Mouse (Mus musculus): ENCODE measurements around the gene H2-Eb1.
"Not testable (repeated sequence)": the region's sequence is repeated elsewhere in the genome, so short reads cannot be mapped to it uniquely, and the experiment has no call there.

Gene H2-Eb1

DNA sequence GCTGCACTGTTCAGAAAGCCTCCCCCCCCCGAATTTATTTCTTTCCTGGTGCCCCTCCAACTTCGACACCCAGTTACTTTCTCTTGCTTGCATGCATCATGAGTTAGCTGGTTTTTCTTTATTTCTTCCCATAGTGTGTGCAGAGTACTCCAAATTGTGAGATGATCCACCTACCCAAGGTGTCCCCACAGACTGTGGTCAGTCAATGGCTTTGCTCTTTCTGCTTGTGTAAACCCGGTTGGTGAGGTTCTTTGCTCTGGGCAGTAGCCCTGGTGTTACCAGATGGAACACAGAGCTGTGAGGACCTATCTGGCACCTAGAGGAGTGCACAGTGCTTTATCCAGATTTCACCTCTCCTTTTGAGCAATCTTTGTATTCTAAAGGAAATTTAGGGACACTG is 17.5 kb upstream of the H2-Eb1 start:
- no peak for DNase-seq (ENCODE audit: low spot score in 2 of 2)

DNA sequence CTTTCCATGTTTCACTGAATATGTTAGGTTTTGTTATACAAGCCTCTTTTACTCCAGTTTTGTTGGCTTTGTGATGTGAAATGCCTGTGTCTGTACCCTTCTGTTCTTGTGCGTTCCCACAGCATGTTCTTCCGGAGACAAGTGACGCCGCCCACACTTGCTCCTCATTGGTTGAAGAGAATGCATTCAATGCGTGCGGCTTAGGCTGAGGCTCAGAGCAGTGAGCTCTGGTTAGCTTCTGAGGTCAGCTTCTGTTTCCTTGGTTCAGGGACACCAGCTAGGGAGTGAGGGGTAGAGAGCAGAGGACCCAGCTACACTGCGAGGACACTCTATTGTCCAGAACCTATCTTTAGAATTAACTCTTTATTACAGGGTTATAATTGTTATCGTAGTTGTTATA is 14.1 kb upstream of the H2-Eb1 start:
- peak; percentile 71 to 72 for DNase-seq (ENCODE audit: low spot score in 2 of 2)

GRCm38 (mm10) chr17:34292570-34292969 is 13.1 kb upstream of the H2-Eb1 start:
- no peak for DNase-seq (ENCODE audit: low spot score in 2 of 2)

- no peak for DNase-seq (ENCODE audit: low spot score in 2 of 2)
Measured at GRCm38 (mm10) chr17:34293533-34293932, 12.1 kb upstream of the H2-Eb1 start.

- no peak for DNase-seq (ENCODE audit: low spot score in 2 of 2)
Measured at GRCm38 (mm10) chr17:34294249-34294648, 11.4 kb upstream of the H2-Eb1 start.

DNA sequence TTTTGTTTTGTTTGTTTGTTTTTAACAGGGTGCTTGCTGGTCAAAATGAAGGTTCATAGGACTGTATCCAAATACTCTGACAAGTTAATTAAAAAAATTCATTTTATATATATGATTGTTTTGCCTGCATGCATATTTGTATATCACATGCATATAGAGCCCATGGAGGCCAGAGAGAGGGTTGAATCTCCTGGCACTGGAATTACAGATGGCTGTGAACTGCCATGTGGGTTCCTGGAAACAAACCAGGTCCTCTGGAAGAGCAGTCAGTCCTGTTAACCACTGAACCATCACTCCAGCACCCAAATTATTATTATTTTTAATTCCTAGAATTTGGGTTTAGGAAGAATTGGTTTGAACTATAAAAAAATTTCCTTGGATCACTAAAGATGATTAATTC is 10.4 kb upstream of the H2-Eb1 start:
- DNase-seq (ENCODE audit: low spot score in 2 of 2), result no peak

GRCm38 (mm10) chr17:34295891-34296794 is 9.5 kb upstream of the H2-Eb1 start:
- DNase-seq (ENCODE audit: low spot score in 2 of 2), result peak in 1 of 2 experiments; percentile 26

GRCm38 (mm10) chr17:34299356-34299755 is 6.3 kb upstream of the H2-Eb1 start:
- DNase-seq (ENCODE audit: low spot score in 2 of 2), result no peak

DNA sequence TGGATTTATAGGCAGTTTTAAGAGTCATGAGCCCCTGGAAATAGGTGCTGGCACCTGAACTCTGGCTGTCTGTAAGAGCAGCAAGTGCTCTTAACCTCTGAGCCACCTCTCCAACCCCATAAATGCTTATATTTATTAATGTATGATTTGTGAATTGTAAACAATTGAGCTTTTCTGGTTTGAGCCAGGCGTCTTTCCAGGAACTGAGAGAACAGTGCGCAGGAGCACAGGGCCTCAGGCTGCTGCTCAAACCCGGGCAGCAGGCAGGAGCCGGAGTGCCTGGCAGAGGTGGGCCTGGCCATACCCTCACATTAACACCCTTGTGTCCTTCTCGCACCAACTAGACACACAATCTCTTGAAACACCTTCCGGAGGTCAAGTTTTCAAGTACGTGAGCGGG is 5.6 kb upstream of the H2-Eb1 start:
- no peak for DNase-seq (ENCODE audit: low spot score in 2 of 2)

DNA sequence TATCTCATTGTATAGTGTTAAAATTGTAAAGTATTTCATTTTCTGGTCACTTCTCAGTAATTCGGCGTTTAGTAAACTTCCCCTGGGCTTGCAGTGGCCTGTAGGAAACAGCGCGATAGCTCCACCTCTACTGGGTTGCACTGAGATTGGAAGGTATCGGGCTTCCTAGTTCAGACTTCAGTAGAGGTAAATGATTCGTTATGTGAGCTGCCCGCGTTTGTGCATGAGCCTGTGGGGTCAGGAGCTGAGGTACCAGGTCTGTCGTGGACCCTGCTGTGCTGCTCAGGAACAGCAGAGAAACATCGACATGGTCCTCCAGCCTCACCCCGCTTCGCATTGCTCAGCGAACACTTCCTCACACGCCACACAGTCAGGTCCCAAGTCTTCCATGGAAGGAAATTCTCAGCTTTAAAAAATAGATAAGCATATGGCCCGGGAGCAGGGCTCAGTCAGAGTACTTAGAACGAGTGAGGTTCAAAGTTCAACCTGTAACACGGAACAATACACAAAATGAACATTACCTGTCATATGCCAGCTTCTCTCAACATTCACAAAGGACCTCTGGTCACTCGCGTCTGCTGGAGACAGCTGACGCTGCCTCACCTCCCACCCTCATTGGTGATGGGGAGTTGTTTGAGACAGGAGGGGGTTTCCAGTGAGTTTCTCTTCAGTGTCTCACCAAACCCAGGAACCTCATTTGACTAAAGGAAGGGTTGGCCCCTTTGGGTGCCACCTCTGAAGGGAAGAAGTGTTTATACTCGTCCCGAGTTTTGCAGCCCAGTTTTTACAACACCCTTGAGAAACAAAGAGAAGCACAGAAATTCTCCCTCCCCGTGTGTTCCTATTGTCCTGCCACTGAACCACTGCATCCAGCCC is 4.7 kb upstream of the H2-Eb1 start:
- no peak for DNase-seq (ENCODE audit: low spot score in 2 of 2)

GRCm38 (mm10) chr17:34301670-34302190 is 3.9 kb upstream of the H2-Eb1 start:
- DNase-seq (ENCODE audit: low spot score in 2 of 2), result no peak

- no peak for DNase-seq (ENCODE audit: low spot score in 2 of 2)
Measured at GRCm38 (mm10) chr17:34303789-34304188, 1.9 kb upstream of the H2-Eb1 start.

- DNase-seq (ENCODE audit: low spot score in 2 of 2), result peak in 1 of 2 experiments; percentile 55
Measured at GRCm38 (mm10) chr17:34304751-34305150, 916 bp upstream of the H2-Eb1 start.

- DNase-seq (ENCODE audit: low spot score in 2 of 2), result no peak
Measured at GRCm38 (mm10) chr17:34306407-34306806, 740 bp downstream of the H2-Eb1 start.

GRCm38 (mm10) chr17:34307216-34307615 is 1.5 kb downstream of the H2-Eb1 start:
- DNase-seq (ENCODE audit: low spot score in 2 of 2), result no peak

GRCm38 (mm10) chr17:34308161-34308560 is 2.5 kb downstream of the H2-Eb1 start:
- no peak for DNase-seq (ENCODE audit: low spot score in 2 of 2)

DNA sequence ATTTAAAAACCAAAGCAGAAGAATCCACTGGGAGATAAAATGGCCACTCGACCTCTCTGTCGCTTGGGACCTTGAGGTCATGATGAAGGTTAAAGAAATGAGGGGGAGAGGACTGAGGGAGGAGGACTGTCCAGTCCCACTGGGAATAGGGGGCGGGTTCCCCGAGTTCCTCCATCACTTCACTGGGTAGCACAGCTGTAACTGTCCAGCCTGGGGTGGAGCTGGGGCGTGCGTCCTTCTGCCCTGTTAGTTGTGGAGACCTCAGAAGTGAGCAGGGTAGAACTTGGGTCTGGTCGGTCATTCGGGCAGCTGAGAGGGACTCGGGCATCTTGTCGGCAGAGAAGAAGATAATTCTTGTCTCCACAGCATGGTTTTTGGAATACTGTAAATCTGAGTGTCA is 3.6 kb downstream of the H2-Eb1 start:
- DNase-seq (ENCODE audit: low spot score in 2 of 2), result no peak

DNA sequence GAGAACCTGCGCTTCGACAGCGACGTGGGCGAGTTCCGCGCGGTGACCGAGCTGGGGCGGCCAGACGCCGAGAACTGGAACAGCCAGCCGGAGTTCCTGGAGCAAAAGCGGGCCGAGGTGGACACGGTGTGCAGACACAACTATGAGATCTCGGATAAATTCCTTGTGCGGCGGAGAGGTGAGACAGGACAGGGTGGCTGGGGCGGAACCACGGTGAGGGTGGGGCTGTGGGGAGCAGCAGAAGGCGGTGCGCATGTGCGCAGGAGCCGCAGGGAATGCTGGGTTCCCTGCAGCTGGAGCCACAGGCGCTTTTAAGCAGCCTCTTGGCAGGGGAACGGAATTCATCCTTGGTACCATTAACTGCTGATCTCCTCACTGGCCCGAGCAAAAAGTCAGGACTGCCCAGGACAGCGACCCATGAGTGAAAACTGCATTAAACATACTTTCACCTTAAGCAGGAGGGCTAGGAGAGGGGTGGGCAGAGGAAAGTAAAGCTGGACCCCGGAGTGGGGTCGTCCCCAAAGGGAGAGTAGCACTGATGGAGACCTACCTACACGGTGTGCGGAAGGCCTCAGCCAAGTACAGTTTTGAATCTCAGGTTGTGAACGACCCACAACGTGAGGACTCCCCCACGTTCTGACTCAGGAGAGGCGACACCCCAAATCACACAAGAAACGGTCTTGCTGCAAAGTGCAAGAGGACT is 4.2 kb downstream of the H2-Eb1 start:
- DNase-seq (ENCODE audit: low spot score in 2 of 2), result peak; percentile 21 to 46

GRCm38 (mm10) chr17:34310526-34310925 is 4.9 kb downstream of the H2-Eb1 start:
- DNase-seq (ENCODE audit: low spot score in 2 of 2), result not testable (repeated sequence)

GRCm38 (mm10) chr17:34312185-34312584 is 6.5 kb downstream of the H2-Eb1 start:
- DNase-seq (ENCODE audit: low spot score in 2 of 2), result no peak

DNA sequence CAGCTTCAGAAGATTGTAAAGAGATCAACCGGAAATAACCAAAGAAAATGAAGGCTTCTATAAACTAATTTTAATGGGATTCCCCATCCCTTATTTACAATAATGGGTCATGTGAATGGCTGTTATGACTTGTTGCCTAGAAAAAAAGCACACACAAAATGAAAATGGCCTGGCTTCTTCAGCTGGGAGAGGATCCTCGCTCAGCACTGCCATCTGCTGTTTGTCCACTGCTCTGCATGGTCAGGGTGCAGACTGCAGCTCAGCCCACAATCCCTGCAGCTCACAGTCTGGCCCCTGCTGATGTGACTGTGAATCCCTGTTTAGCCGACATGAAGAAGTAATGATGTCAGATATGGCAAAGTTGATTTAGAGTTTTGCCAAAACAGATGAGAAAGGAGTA is 7.7 kb downstream of the H2-Eb1 start:
- DNase-seq (ENCODE audit: low spot score in 2 of 2), result peak; percentile 61 to 70

DNA sequence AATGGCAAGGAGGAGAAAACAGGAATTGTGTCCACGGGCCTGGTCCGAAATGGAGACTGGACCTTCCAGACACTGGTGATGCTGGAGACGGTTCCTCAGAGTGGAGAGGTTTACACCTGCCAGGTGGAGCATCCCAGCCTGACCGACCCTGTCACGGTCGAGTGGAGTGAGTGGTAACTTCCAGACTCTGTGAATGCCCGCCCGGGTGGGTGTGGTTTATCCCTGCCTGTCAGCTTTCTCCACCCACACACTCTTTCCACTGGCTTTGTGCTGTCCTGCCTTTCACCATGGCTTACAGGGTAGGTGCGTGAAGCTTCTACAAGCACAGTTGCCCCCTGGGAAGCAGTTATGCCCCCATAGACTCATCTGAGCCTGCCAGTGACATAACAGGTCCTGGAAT is 8.6 kb downstream of the H2-Eb1 start:
- DNase-seq (ENCODE audit: low spot score in 2 of 2), result no peak

All from frontal cortex, postnatal 25 days (tissue).